Mouse (Mus musculus) neutrophil, adult 83 days (primary cell): ENCODE results near the gene Svs2. TPM values are rescaled to one million over a fixed set of nuclear protein-coding genes. Genes with fewer than 3 reads are reported as not detected.

Source experiments
- total RNA-seq, 2 experiments: library from RNA; stranded (reverse); gene quantifications; one replicate each; pipeline ENCODE4 v1.2.4; 2023

The Svs2 gene
- total RNA-seq = not detected

GRCm38 (mm10) chr2:164238366-164238765 lies at the start of gene Svs2:
TSS of gene Svs2 (minus strand) at chr2:164238466.

GRCm38 (mm10) chr2:164278359-164278758 lies 40.1 kb upstream of the Svs2 start, which contains the start of gene Svs4:
TSS of gene Svs4 (minus strand) at chr2:164278459.

GRCm38 (mm10) chr2:164256540-164256939 lies 18.3 kb upstream of the Svs2 start, which contains the start of gene Svs3b:
TSS of gene Svs3b (minus strand) at chr2:164256640.

GRCm38 (mm10) chr2:164221522-164221921 lies 16.7 kb downstream of the Svs2 start, which contains the start of gene Wfdc15b:
TSS of gene Wfdc15b (minus strand) at chr2:164221660.

GRCm38 (mm10) chr2:164199626-164200327 lies 38.5 kb downstream of the Svs2 start, which contains the start of gene Wfdc15a:
TSS of gene Wfdc15a (minus strand) at chr2:164200130.

GRCm38 (mm10) chr2:164190576-164190975 lies 47.7 kb downstream of the Svs2 start, which contains the start of gene Wfdc12:
TSS of gene Wfdc12 (minus strand) at chr2:164190608.

Other genes starting within 250 kb of the Svs2 start
- gene Ywhab, start 243.5 kb downstream of the Svs2 start, total RNA-seq = 100 to 1,000 TPM; 147 to 148 TPM
- gene Pabpc1l, start 213.0 kb downstream of the Svs2 start, total RNA-seq = 10 to 100 TPM; 12.4 to 15.4 TPM
- gene Stk4, start 168.1 kb downstream of the Svs2 start, total RNA-seq = 100 to 1,000 TPM; 149 to 157 TPM
- gene Tomm34, start 167.3 kb downstream of the Svs2 start, total RNA-seq = 10 to 100 TPM; 40.4 to 47.2 TPM
- not detected for gene Kcns1, start 67.4 kb downstream of the Svs2 start, total RNA-seq
- gene Wfdc5, start 55.7 kb downstream of the Svs2 start, total RNA-seq = not detected
- not detected for gene Wfdc12, start 47.9 kb downstream of the Svs2 start, total RNA-seq
- not detected for gene Wfdc15a, start 38.3 kb downstream of the Svs2 start, total RNA-seq
- gene Wfdc15b, start 16.8 kb downstream of the Svs2 start, total RNA-seq = not detected
- gene Svs3b, start 18.2 kb upstream of the Svs2 start, total RNA-seq = not detected
- gene Svs4, start 40.0 kb upstream of the Svs2 start, total RNA-seq = not detected
- not detected for gene Svs3a, start 50.8 kb upstream of the Svs2 start, total RNA-seq
- not detected for gene Svs6, start 78.3 kb upstream of the Svs2 start, total RNA-seq
- gene Svs5, start 94.3 kb upstream of the Svs2 start, total RNA-seq = not detected
- 100 to 1,000 TPM; 492 to 509 TPM for gene Slpi, start 150.6 kb upstream of the Svs2 start, total RNA-seq
- not detected for gene Rbpjl, start 164.7 kb upstream of the Svs2 start, total RNA-seq
- not detected for gene Matn4, start 166.7 kb upstream of the Svs2 start, total RNA-seq
- 1 to 10 TPM; 1.3 to 1.4 TPM for gene Sdc4, start 205.4 kb upstream of the Svs2 start, total RNA-seq
- gene Sys1, start 218.5 kb upstream of the Svs2 start, total RNA-seq = 10 to 100 TPM; 26.3 to 27.8 TPM
- gene Gm20458, start 222.5 kb upstream of the Svs2 start, total RNA-seq = 1 to 10 TPM in 1 of 2 experiments, not detected in 1; 1.7 TPM
- not detected for gene Trp53tg5, start 235.3 kb upstream of the Svs2 start, total RNA-seq
- 1 to 10 TPM; 2.1 to 2.7 TPM for gene Dbndd2, start 247.6 kb upstream of the Svs2 start, total RNA-seq